Mouse (Mus musculus) kidney, postnatal 25 days (tissue): ENCODE measurements around the gene Lgals2.

ENCODE experiments used
- DNase-seq, 2 experiments: peaks; one replicate each; pipeline ENCODE4 v3.0.0; 2021; ENCODE audit warnings: mixed read lengths in 2 of 2

Lgals2 gene

DNA sequence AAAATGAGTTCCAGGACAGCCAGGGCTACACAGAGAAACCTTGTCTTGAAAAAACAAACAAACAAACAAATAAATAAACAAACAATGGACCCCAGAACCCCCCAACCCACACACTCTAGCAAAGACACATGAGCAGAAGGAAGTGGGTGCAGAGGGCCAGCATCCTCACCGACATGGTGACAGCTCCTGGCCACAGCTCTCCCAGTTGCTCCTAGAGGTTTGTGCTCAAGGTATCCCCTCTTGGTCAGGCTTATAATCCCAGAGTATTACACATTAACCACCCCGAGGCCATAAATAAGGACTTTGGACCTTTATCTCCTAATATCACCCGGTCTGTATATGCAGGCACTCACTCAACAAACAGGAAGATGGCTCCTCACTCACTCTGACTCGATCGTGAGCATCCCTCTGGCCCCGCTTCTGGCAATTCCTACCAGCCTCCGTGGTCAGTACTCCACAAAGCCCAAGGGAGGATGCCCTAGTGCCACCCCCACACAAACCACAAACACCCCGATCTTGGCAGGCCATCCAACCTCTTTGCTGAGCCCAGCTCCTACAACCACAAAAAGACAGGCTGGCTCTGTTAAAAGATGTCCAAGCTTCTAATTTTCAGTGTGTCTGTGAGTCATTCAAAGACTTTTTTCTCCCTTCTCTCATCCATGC is at the start of gene Lgals2:
TSS of gene Lgals2 (minus strand) at position 227 of the 663 bp plus-strand sequence.
- no peak for DNase-seq

- DNase-seq, result peak; percentile 78 to 91
Observed at GRCm38 (mm10) chr15:78903243-78903642, 47.9 kb upstream of the Lgals2 start.

GRCm38 (mm10) chr15:78901422-78901789 is 46.1 kb upstream of the Lgals2 start:
- DNase-seq, result no peak

- no peak for DNase-seq
Observed at GRCm38 (mm10) chr15:78900585-78901421, 45.5 kb upstream of the Lgals2 start.

DNA sequence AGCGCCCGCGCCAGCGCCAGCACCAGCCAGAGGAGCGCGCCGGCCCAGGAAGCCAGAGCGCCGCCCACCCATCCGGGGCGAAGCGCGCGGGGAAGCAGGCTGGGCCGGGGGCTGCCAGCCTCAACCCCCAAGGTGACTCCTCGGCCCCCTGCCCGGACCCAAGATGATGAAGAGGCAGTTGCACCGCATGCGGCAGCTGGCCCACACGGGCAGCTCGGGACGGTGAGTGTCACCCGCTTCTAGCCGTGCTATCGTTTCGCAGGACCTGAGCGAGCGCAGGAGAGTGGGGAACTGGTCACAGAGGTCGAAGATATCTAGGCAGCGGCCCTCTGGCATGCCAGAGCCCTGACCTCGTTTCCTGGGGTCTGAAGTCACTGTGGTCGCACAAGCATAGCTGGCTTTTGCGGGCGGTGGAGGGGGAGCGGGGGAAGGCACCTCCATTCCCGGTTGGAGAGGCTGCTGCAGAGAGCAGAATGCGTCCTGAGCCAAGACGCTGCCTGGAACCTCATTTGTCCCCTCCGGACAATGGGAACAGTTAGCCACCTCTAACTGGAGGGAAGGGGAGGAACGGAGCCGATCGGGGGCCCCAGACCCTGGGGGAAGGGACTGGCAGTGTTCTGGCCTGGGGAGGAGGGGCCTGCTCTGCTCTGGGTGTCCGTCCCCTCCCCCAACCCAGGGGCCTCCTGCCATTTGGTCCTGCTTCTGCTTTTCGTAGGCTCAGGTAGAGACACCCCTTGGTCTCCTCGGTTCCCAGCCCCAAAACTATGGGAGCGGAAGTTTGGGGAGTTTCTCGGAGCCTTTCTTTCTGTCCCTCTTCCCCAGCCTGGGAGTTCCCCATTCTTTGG is 44.6 kb upstream of the Lgals2 start, which contains the start of gene Sh3bp1:
TSS of gene Sh3bp1 (plus strand) at position 29 of the 845 bp plus-strand sequence.
- DNase-seq, result peak; percentile 75 to 82

GRCm38 (mm10) chr15:78899409-78899739 is 44.0 kb upstream of the Lgals2 start, which contains the start of gene Gm49510:
TSS of gene Gm49510 (plus strand) at chr15:78899667.
- no peak for DNase-seq

GRCm38 (mm10) chr15:78898507-78899001 is 43.2 kb upstream of the Lgals2 start:
- DNase-seq, result no peak

DNA sequence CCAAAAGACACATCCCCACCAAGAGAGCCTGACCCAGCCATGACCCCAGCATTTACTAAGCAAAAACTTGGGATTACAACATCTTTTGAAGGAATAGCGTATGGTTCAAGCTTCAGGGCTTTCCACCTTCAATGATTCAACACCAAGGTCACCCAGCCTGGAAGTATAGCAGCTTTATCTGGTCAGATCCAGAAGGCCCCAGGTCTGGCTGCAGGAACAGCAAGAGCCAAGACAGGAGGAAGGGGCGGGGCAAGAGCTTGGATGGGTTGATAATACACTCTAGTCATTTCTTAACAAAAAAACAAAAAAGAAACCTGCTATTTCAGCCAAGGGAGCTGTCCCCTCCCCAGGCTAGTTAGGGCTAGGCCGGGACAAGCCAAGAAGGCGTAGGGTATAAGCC is 42.2 kb upstream of the Lgals2 start:
- peak in 1 of 2 experiments; percentile 43 for DNase-seq

DNA sequence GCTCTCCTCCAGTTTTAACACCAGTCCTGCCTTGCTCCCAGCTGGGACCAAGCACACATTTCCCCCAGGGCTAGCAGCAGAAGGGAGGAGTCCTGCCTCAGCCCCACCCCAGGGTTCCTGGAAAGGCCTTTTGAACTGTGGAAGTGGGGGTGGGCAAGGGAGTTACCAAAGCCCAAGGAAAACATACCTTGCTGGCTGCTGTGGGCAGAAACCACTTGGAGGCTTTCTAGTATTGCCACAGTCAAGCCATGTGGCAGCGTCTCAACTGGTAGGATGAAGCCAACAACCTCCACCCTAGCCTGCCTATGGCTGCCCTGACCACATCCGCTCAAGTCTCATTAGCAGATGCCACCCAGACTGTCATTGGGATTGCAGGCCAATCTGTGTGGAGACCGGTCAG is 40.8 kb upstream of the Lgals2 start:
- no peak for DNase-seq

- no peak for DNase-seq
Observed at GRCm38 (mm10) chr15:78895741-78896140, 40.4 kb upstream of the Lgals2 start.

- DNase-seq, result no peak
Observed at GRCm38 (mm10) chr15:78894726-78895125, 39.4 kb upstream of the Lgals2 start.

GRCm38 (mm10) chr15:78892440-78892839 is 37.1 kb upstream of the Lgals2 start:
- DNase-seq, result no peak

- no peak for DNase-seq
Observed at GRCm38 (mm10) chr15:78889401-78889853, 34.1 kb upstream of the Lgals2 start.

- no peak for DNase-seq
Observed at GRCm38 (mm10) chr15:78881828-78882227, 26.5 kb upstream of the Lgals2 start.

- peak; percentile 74 to 82 for DNase-seq
Observed at GRCm38 (mm10) chr15:78880432-78880831, 25.1 kb upstream of the Lgals2 start.

DNA sequence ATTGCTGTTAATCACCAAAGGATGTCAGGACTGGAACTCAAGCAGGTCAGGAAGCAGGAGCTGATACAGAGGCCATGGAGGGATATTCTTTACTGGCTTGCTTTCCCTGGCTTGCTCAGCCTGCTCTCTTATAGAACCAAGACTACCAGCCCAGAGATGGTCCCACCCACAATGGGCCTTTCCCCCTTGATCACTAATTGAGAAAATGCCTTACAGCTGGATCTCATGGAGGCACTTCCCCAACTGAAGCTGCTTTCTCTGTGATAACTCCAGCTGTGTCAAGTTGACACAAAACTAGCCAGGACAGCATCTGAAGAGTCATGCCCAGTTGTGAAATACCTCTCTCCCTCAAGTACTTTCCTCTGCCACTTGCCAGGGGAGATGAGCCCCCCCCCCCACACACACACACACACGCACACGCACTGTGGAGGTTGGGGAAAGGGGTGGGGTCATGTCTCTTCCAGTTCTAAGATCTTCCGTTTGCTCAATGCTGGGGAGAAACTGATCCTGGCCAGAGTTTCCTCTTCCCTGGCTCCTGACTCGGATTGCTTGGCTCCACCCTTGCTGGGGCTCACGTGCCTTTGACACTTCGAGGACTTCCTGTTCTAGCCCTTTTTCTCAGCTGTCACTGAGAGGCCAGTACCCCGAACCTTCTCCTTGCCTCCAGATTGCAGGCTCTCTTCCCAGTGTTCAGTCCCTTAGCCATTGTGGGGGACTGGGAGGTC is 23.6 kb upstream of the Lgals2 start:
- peak in 1 of 2 experiments; percentile 66 for DNase-seq

GRCm38 (mm10) chr15:78877810-78878390 is 22.6 kb upstream of the Lgals2 start:
- DNase-seq, result peak; percentile 30 to 63

DNA sequence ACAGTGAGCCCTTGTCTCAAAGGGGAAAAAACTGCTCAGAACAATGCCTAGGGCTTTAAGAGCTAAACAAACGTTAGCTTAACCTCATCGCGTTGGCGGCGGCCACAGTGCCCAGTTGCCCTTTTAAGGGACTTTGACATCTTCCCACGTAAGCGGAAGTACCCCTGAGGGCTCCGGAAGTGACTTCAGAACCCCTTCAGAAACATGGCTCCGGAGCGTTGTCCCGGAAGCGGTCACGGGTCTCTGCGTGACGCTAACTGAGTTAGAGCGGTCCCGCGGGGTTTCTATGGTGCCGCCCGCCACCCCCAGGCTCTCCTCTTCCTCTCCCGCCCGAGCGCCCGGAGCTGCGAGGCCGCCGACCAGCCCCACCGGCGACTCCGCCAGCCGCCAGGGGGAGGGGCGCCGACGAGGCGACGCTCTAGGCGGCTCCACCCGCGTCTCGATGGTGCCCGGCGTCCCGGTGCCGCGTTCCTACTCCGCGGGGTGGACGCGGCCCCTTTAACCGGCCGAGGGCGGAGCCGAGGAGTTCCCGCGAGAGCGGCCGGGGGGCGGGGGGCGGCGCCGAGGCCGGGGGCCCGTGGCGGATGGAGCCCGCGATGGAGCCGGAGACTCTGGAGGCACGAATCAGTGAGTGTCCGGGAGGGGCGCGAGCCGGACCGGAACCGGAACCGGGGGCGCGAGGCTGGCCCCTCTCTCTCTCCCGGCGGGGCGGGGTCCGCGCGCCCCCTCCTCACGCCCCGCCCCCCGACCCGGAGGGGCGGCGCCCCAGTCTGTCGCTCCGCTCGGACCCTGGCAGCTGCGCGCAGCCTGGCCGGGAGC is 21.9 kb upstream of the Lgals2 start, which contains the start of gene Gga1:
TSS of gene Gga1 (plus strand) at position 200 of the 819 bp plus-strand sequence.
- DNase-seq, result peak; percentile 95 to 97

DNA sequence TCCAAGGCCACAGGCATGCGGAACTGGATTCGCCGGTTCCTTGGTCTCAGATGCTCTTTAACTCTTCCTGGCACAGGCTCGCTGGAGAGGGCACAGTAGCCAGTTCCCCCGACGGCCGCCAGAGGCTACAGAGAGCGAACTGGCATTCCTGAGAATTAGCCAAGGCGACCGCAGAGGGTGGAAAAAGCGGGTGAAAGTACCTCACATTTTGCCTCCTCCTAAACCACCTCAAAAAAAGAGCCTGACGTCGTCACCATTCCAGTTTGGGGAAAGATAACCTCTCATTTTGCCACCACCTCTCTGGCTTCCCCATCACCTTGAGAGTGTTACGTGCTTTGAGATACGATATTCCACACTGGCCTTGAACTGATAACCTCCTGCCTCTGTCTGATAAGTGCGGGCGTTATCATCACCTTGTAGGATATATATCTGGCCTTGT is 20.9 kb upstream of the Lgals2 start:
- DNase-seq, result peak; percentile 92 to 95

DNA sequence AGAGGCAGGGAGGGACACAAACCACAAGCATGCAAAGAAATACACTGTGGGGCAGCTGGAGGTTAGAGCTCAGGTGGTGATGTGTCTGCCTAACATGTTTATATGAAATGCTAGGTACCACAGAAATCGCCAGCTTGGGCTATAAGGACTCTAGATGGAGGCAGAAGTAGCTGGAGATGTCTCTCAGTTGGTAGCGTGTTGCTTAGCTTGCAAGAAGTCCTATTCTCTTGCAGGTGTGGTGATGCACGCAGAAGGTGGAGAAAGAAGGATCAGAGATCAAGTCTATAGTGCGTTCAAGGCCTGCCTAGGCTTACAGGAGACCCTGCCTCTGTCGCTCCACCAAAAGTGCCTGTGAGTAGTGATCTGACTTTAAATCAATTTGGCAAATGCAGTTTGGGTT is 20.2 kb upstream of the Lgals2 start:
- no peak for DNase-seq

- no peak for DNase-seq
Observed at GRCm38 (mm10) chr15:78874989-78875388, 19.7 kb upstream of the Lgals2 start.
